Mouse (Mus musculus): ENCODE measurements at regions not wholly inside any gene's neighbourhood (a gene's known extent, or its start where the extent isn't known, plus 50 kb on each side); places are given as distances from the start of the nearest gene placed in this dataset.

GRCm38 (mm10) chr9:26601979-26602378 is 131.5 kb upstream of the B3gat1 start:
- TF ChIP-seq CTCF (IDR thresholded peaks at IDR 0.05; ENCODE audit: control insufficient read depth, insufficient read depth, insufficient read length) (no peak), MYOG (IDR thresholded peaks at IDR 0.05; ENCODE audit: control insufficient read depth, extremely low read depth, insufficient read length) (no peak), USF1 (IDR thresholded peaks at IDR 0.05; ENCODE audit: low read depth) (no peak), MAX (IDR thresholded peaks at IDR 0.05) (no peak), MYOD1 (IDR thresholded peaks at IDR 0.05; ENCODE audit: control insufficient read depth, insufficient read length, low read depth) (no peak)

All from C2C12 (cell line).